Mouse (Mus musculus) mature B cell (primary cell): ENCODE measurements around the gene Apopt1.

Experiments
- in situ Hi-C: fragments of 300-500 bp; cut with MboI; formaldehyde crosslinking; loops from 2 replicates; pipeline ENCODE4 v1.14.3; 2019

The Apopt1 gene

DNA sequence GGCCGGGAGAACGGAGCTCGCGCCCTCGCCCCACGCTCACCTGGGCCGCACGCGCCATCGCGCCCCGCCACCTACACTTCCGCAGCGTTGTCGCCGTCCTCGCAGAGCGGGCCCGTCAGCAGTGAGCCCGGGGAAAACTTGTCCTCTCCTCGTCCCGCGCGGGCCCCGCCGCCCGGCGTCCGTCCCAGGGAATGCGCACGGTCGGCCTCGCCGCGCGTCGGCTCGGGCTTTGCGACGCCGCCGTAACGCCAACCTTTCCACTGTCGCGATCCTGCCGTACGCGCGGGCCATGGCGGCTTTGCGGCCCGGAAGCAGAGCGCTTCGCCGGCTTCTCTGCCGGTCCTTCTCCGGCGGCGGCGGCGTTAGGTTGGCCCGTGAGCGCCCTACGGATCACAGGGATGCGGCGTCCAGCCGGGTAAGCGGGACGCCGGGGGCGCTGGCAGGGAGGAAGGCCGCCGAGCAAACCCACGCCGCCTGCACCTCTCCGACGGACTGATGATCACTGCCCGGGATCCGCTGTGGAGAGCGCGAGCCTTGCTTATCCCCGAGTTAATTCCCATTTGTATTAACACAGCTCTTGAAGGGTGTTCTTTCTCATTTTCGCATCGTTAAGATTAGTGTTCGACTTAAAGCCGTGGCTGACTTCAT is at the start of gene Apopt1, which contains the start of gene Bag5:
Gene Apopt1, plus strand, starts transcription at position 258 of the 648 bp plus-strand sequence.
Gene Bag5, minus strand, starts transcription at position 254 of the 648 bp plus-strand sequence.
- in situ Hi-C loops: no loop called here

- in situ Hi-C loops: no loop called here
These were observed 48.9 kb upstream of the Apopt1 start for GRCm38 (mm10) chr12:111664144-111664634.

DNA sequence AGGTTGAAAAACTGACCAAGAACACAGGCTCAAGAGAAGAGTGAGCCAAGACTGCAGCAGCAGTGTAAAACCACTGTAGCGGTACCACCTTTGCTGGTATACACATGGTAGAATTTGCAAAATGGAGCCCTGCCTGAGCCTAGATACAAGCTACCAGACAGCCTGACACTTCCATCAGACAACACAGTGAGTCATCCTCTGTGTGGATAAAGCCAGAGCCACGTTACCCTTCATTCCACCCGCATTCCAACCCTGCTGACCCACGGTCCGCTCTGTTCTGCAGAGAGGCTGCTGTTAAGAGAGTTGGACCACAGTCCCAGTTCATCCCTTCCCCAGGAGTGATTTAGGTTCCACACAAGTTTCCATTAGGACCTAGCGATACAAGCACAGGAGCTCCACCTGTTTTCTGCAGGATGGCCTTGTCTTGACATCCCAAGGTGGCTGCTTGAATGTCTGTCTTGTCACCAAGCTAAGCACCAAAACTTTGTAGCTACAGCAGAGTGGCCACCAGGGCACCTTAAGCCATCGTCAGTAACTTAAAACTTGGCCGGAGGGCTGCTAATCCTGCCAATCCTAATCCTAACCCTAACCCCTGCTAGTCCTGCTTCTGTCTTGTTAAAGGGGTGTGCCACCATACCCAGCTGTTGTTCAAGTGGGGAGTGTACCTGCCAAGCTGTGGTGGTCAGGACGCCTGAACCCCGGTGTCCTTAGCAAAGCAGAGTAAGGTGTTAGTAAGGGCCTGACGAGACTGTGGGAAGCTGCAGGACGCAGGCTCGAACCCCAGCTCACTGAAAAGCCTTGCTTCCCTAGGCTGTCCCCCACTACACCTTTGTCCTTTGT is 47.8 kb upstream of the Apopt1 start:
- in situ Hi-C loops: no loop called here

DNA sequence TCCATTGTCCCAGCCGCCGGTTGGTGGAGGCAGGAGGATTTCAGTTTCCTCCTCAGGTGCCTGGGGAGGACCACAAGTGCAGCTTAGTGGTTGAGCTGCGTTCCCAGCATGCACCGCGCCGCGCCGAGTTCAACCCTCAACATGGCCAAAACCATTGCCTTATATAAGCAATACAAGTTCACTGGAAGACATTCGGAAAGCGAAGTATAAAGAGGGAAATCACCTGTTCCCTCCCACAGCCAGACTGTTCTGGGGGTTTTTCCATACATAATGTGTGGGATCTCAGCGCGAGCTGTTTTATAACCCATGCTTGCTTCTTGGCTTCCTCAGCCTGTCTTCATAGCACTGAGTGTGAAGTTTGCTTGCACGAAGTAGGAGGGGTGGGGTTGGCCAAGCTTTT is 46.7 kb upstream of the Apopt1 start:
- in situ Hi-C loops: no loop called here

DNA sequence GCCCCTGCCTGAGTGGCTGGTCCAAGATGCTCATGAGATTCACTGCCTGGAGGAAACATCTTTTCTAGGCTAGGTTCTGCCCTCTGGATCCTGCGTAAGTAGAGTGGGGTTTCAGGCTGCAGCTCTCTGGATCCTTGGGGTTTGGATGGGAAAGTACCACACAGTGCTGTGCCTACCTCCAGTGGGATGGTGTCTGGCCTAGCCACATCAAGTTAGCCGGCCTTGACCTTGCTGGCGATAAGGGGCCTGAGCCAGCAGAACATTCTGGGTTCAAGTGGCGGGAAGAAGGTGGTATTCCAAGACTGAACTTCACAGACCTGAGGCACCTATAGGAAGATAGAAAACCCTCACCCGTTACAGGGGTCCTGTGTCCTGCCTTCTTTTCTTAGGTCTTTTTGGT is 45.6 kb upstream of the Apopt1 start:
- in situ Hi-C loops: no loop called here

- in situ Hi-C loops: no loop called here
These were observed 44.6 kb upstream of the Apopt1 start for GRCm38 (mm10) chr12:111668457-111668912.

DNA sequence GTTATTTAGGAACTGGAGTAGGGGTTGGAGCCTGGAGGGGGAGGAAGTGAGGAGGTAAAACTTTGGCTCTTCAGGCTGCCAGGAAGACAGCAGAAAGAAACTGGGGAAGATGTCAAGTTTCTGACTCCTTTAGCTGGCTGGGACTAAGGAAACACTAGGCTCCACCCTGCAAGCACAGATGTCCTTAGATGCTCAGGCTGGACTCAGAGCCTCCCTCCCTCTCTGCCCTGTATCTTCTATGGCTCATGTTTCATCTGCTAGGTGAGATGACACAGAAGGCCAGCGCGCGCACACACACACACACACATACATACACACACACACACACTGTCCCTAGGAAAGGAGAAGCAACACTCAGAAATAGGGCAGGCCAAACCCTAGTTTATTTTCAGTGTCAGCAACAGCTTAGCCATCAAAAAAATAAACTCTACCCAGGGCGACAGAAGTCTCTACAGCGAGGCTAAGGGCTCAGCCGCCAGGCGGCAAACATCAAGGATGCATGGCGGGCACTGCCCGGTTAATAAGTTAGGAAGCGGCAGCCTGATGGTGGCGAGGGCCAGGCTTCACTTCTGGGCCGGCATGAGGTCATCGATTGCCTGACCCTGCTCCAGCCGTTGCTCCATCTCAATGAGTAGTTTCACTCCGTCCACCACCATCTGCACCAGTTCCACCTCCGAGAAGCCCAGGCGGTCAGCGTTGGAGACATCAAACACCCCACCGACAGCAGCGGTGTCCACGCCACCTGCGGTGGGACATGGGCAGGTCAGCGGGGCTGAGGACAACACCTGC is 43.9 kb upstream of the Apopt1 start:
- in situ Hi-C loops: no loop called here

DNA sequence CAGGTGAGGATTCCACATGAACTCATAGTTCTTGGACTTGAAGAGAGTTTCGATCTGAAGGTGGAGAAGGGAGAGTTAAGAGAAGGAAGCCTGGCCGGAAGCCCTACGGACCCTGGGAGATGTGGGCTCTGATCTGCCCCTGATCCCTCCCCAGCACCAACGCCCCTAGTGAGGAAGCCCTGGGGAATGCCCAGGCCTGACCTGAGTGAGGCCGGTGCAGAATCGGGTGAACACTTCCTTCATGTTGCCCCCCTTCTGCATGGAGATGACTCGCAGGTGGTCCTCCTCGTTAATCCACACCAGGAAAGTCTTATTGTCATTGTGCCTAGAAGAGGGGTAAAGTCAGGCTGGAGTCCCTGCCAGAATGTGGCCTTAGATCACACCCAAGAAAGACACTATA is 43.1 kb upstream of the Apopt1 start:
- in situ Hi-C loops: no loop called here

GRCm38 (mm10) chr12:111670371-111670971 is 42.6 kb upstream of the Apopt1 start:
- in situ Hi-C loops: no loop called here

DNA sequence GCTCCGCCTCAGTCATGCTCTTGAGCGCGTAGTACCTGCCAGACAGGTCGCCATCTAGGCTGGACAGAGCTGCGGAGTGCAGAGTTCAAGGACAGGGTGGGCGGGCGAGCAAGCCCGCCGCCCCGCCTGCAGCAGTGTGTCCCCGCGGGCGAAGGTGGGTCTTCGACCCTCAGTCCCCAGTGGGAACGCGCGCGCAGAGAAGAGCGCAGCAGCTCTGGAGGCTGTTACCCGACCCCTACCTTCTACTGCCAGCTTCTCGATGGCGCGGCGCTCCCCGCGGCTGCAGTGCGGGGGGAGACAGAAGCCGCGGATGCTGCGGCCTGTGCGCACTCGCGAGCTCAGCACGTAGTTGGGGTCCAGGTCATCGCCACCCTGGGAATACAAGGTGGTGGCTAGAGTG is 42.1 kb upstream of the Apopt1 start:
- in situ Hi-C loops: no loop called here

DNA sequence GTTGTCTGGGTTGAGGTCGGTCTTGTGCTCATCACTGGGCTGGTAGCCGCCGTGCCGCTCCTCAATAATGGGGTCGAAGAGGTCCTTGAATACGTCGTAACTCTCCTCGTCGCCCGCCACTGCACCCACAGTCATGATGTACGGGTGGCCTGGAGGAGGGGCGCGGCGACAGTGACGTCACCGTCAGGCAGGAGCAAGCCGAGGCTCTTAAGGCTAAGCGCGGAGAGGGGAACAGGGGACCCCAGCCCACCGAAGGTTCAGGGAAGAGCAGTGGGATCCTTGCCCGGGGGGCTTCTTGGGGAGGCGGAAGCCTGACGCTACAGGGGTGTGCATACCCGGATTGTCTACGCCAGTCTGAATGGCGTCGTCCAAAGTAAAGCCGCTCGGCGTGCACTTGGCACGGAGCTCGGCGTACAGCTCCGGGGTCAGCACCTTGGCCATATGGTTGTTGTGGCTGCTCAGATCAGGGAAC is 41.6 kb upstream of the Apopt1 start:
- in situ Hi-C loops: no loop called here

- in situ Hi-C loops: no loop called here
These were observed 40.9 kb upstream of the Apopt1 start, which contains the start of gene Ckb for GRCm38 (mm10) chr12:111672176-111672575. Ckb (minus strand) TSS chr12:111672338.

GRCm38 (mm10) chr12:111672581-111672980 is 40.5 kb upstream of the Apopt1 start:
- in situ Hi-C loops: no loop called here

- in situ Hi-C loops: no loop called here
These were observed 38.1 kb upstream of the Apopt1 start for GRCm38 (mm10) chr12:111674850-111675486.

GRCm38 (mm10) chr12:111675797-111676580 is 37.1 kb upstream of the Apopt1 start:
- in situ Hi-C loops: no loop called here

GRCm38 (mm10) chr12:111677421-111677820 is 35.6 kb upstream of the Apopt1 start:
- in situ Hi-C loops: no loop called here

GRCm38 (mm10) chr12:111677882-111678669 is 35.0 kb upstream of the Apopt1 start, which contains the start of gene Trmt61a:
Trmt61a (plus strand) TSS chr12:111678105.
- in situ Hi-C loops: no loop called here

DNA sequence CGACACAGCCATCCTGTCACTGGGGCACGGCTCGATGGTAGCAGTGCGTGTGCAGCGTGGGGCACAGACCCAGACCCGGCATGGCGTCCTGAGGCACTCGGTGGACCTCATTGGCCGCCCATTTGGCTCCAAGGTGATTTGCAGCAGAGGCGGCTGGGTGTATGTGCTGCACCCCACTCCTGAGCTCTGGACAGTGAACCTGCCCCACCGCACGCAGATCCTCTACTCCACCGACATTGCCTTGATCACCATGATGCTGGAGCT is 34.5 kb upstream of the Apopt1 start:
- in situ Hi-C loops: no loop called here

- in situ Hi-C loops: no loop called here
These were observed 34.1 kb upstream of the Apopt1 start for GRCm38 (mm10) chr12:111678997-111679396.

GRCm38 (mm10) chr12:111680661-111681060 is 32.4 kb upstream of the Apopt1 start:
- in situ Hi-C loops: no loop called here
